Mouse (Mus musculus): ENCODE data around the gene Uspl1. TPM values are rescaled to one million over a fixed set of nuclear protein-coding genes. Genes with fewer than 3 reads are reported as not detected.
"Not testable (repeated sequence)": the region's sequence is repeated elsewhere in the genome, so short reads cannot be mapped to it uniquely, and the experiment has no call there.

Uspl1 gene
- 65.7 and 67.0 TPM in 2 replicates for polyA plus RNA-seq (2014; fragmentation: Nextera tagmentation; extraction: Ambion mirVana)

- no peaks in the 10 kb centered on the region for H3K27me3 ChIP-seq (ENCODE audit: control insufficient read depth, insufficient read depth, low read length)
- peak within 1 kb of the TSS; percentile 78 for H3K4me2 ChIP-seq (replicated peaks)
- peak; percentile 99 for DNase-seq (ENCODE audit: low spot score)
- H3K27ac ChIP-seq: peak within 1 kb of the TSS; percentile 94
- peak within 1 kb of the TSS; percentile 84 for H3K9ac ChIP-seq
- peaks cover 23% of the 10 kb centered on the region for H3K4me1 ChIP-seq (replicated peaks; ENCODE audit: control insufficient read depth, insufficient read depth, low read length)
- H3K36me3 ChIP-seq (replicated peaks; ENCODE audit: control insufficient read depth, insufficient read depth): peaks cover 11% of the 10 kb centered on the region
- WGBS: under 1% methylated on average over 59 of the region's 59 CpGs
- H3K4me3 ChIP-seq (replicated peaks; ENCODE audit: low read length): peak within 1 kb of the TSS; percentile 73
- peak; percentile 98 for ATAC-seq (ENCODE audit: low FRiP score)
- no peaks in the 10 kb centered on the region for H3K9me3 ChIP-seq (ENCODE audit: control insufficient read depth, low read length)
Observed at GRCm38 (mm10) chr5:149184104-149184843, at the start of gene Uspl1, which contains the start of gene Hmgb1. Uspl1 (plus strand) TSS chr5:149184350. Hmgb1 (minus strand) TSS chr5:149184489.

GRCm38 (mm10) chr5:149134751-149135454 lies 49.2 kb upstream of the Uspl1 start:
- no peak for ATAC-seq (ENCODE audit: low FRiP score)

GRCm38 (mm10) chr5:149135455-149136354 lies 48.4 kb upstream of the Uspl1 start:
- Histone ChIP-seq H3K27me3 (ENCODE audit: control insufficient read depth, insufficient read depth, low read length) (no peaks in the 10 kb centered on the region), H3K9me3 (ENCODE audit: control insufficient read depth, low read length) (no peaks in the 10 kb centered on the region), H3K4me1 (replicated peaks; ENCODE audit: control insufficient read depth, insufficient read depth, low read length) (0 out of 2 replicates have a peak, but pooled peaks cover 3% of the 10 kb centered on the region), H3K9ac (no peak overlapping the region), H3K27ac (no peak overlapping the region), H3K4me3 (replicated peaks; ENCODE audit: low read length) (no peak overlapping the region), H3K36me3 (replicated peaks; ENCODE audit: control insufficient read depth, insufficient read depth) (no peaks in the 10 kb centered on the region), H3K4me2 (replicated peaks) (no peak overlapping the region)
- ATAC-seq (ENCODE audit: low FRiP score) (no peak), DNase-seq (ENCODE audit: low spot score) (no peak)
- 79% methylated on average over 10 of the region's 10 CpGs for WGBS

More at GRCm38 (mm10) chr5:149134751-149135454, 49.2 kb upstream of the Uspl1 start:
- Histone ChIP-seq H3K27me3 (ENCODE audit: control insufficient read depth, insufficient read depth, low read length) (no peaks in the 10 kb centered on the region), H3K4me3 (replicated peaks; ENCODE audit: low read length) (no peak overlapping the region), H3K9me3 (ENCODE audit: control insufficient read depth, low read length) (no peaks in the 10 kb centered on the region), H3K4me1 (replicated peaks; ENCODE audit: control insufficient read depth, insufficient read depth, low read length) (0 out of 2 replicates have a peak, but pooled peaks cover 3% of the 10 kb centered on the region), H3K36me3 (replicated peaks; ENCODE audit: control insufficient read depth, insufficient read depth) (no peaks in the 10 kb centered on the region), H3K9ac (no peak overlapping the region), H3K27ac (no peak overlapping the region), H3K4me2 (replicated peaks) (no peak overlapping the region)
- DNase-seq (ENCODE audit: low spot score): no peak
- WGBS: 75% methylated on average over 10 of the region's 10 CpGs

GRCm38 (mm10) chr5:149136933-149137365 lies 47.2 kb upstream of the Uspl1 start:
- DNase-seq (ENCODE audit: low spot score) (no peak), ATAC-seq (ENCODE audit: low FRiP score) (no peak)
- Histone ChIP-seq H3K4me2 (replicated peaks) (no peak overlapping the region), H3K4me3 (replicated peaks; ENCODE audit: low read length) (no peak overlapping the region), H3K9me3 (ENCODE audit: control insufficient read depth, low read length) (no peaks in the 10 kb centered on the region), H3K27ac (no peak overlapping the region), H3K9ac (no peak overlapping the region), H3K27me3 (ENCODE audit: control insufficient read depth, insufficient read depth, low read length) (no peaks in the 10 kb centered on the region), H3K36me3 (replicated peaks; ENCODE audit: control insufficient read depth, insufficient read depth) (no peaks in the 10 kb centered on the region), H3K4me1 (replicated peaks; ENCODE audit: control insufficient read depth, insufficient read depth, low read length) (0 out of 2 replicates have a peak, but pooled peaks cover 3% of the 10 kb centered on the region)
- 87% methylated on average over 4 of the region's 4 CpGs for WGBS

GRCm38 (mm10) chr5:149137447-149137846 lies 46.7 kb upstream of the Uspl1 start:
- WGBS: 75% methylated on average over 3 of the region's 3 CpGs
- no peak overlapping the region for H3K4me3 ChIP-seq (replicated peaks; ENCODE audit: low read length)
- H3K4me1 ChIP-seq (replicated peaks; ENCODE audit: control insufficient read depth, insufficient read depth, low read length): 0 out of 2 replicates have a peak, but pooled peaks cover 3% of the 10 kb centered on the region
- no peaks in the 10 kb centered on the region for H3K27me3 ChIP-seq (ENCODE audit: control insufficient read depth, insufficient read depth, low read length)
- ATAC-seq (ENCODE audit: low FRiP score) (no peak), DNase-seq (ENCODE audit: low spot score) (no peak)
- H3K9ac ChIP-seq: no peak overlapping the region
- no peak overlapping the region for H3K4me2 ChIP-seq (replicated peaks)
- no peak overlapping the region for H3K27ac ChIP-seq
- H3K9me3 ChIP-seq (ENCODE audit: control insufficient read depth, low read length): no peaks in the 10 kb centered on the region
- H3K36me3 ChIP-seq (replicated peaks; ENCODE audit: control insufficient read depth, insufficient read depth): no peaks in the 10 kb centered on the region

GRCm38 (mm10) chr5:149138087-149138486 lies 46.1 kb upstream of the Uspl1 start:
- not testable (repeated sequence) for H3K27me3 ChIP-seq (ENCODE audit: control insufficient read depth, insufficient read depth, low read length); ATAC-seq (ENCODE audit: low FRiP score); H3K9me3 ChIP-seq (ENCODE audit: control insufficient read depth, low read length); DNase-seq (ENCODE audit: low spot score); H3K36me3 ChIP-seq (replicated peaks; ENCODE audit: control insufficient read depth, insufficient read depth); H3K4me2 ChIP-seq (replicated peaks); H3K4me3 ChIP-seq (replicated peaks; ENCODE audit: low read length); H3K27ac ChIP-seq; H3K9ac ChIP-seq; H3K4me1 ChIP-seq (replicated peaks; ENCODE audit: control insufficient read depth, insufficient read depth, low read length)
- WGBS: 91% methylated on average over 6 of the region's 6 CpGs

- Histone ChIP-seq H3K9me3 (ENCODE audit: control insufficient read depth, low read length) (no peaks in the 10 kb centered on the region), H3K27me3 (ENCODE audit: control insufficient read depth, insufficient read depth, low read length) (no peaks in the 10 kb centered on the region), H3K4me1 (replicated peaks; ENCODE audit: control insufficient read depth, insufficient read depth, low read length) (no peaks in the 10 kb centered on the region), H3K4me2 (replicated peaks) (no peak overlapping the region), H3K9ac (no peak overlapping the region), H3K36me3 (replicated peaks; ENCODE audit: control insufficient read depth, insufficient read depth) (no peaks in the 10 kb centered on the region), H3K4me3 (replicated peaks; ENCODE audit: low read length) (no peak overlapping the region), H3K27ac (no peak overlapping the region)
- 64% methylated on average over 9 of the region's 9 CpGs for WGBS
- ATAC-seq (ENCODE audit: low FRiP score) (no peak), DNase-seq (ENCODE audit: low spot score) (no peak)
Observed at GRCm38 (mm10) chr5:149140336-149140735, 43.8 kb upstream of the Uspl1 start.

- ATAC-seq (ENCODE audit: low FRiP score); H3K9me3 ChIP-seq (ENCODE audit: control insufficient read depth, low read length); H3K27ac ChIP-seq; H3K4me2 ChIP-seq (replicated peaks); H3K4me3 ChIP-seq (replicated peaks; ENCODE audit: low read length); H3K9ac ChIP-seq; DNase-seq (ENCODE audit: low spot score); H3K36me3 ChIP-seq (replicated peaks; ENCODE audit: control insufficient read depth, insufficient read depth); H3K4me1 ChIP-seq (replicated peaks; ENCODE audit: control insufficient read depth, insufficient read depth, low read length); H3K27me3 ChIP-seq (ENCODE audit: control insufficient read depth, insufficient read depth, low read length): not testable (repeated sequence)
- WGBS: 94% methylated on average over 1 of the region's 1 CpGs
Observed at GRCm38 (mm10) chr5:149141155-149141554, 43.0 kb upstream of the Uspl1 start.

All from hindbrain, embryonic 14.5 days (tissue).